Mouse (Mus musculus) limb, embryonic 12.5 days (tissue): ENCODE results near the gene Klhdc4. TPM values are rescaled to one million over a fixed set of nuclear protein-coding genes. Genes with fewer than 3 reads are reported as not detected.

Experiments
- ATAC-seq: fragments of 200-750 bp; cut with Nextera tagmentation; 2 replicates; pipeline ENCODE4 v1.8.0; 2017; ENCODE audit warnings: low read depth, moderate TSS enrichment; ENCODE audit not compliant: insufficient number of reproducible peaks, insufficient read depth, low FRiP score, low TSS enrichment
- H3K27ac ChIP-seq: fragments of 300-500 bp; sonication (generic); 2 replicates; pipeline ENCODE4 v1.5.1; 2016; ENCODE audit warnings: mild to moderate bottlenecking, moderate library complexity
- H3K27me3 ChIP-seq: fragments of 300-500 bp; sonication (generic); 2 replicates; pipeline ENCODE4 v1.6.1; 2016; ENCODE audit warnings: mild to moderate bottlenecking, moderate library complexity
- H3K36me3 ChIP-seq: fragments of 300-500 bp; sonication (generic); 2 replicates; pipeline ENCODE4 v1.6.1; 2016; ENCODE audit warnings: mild to moderate bottlenecking, moderate library complexity
- H3K4me1 ChIP-seq: fragments of 300-500 bp; sonication (generic); replicated peaks from 2 replicates; pipeline ENCODE4 v1.6.1; 2016
- H3K4me2 ChIP-seq: fragments of 300-500 bp; sonication (generic); 2 replicates; pipeline ENCODE4 v1.6.1; 2016; ENCODE audit warnings: mild to moderate bottlenecking, moderate library complexity
- H3K4me3 ChIP-seq: fragments of 300-500 bp; sonication (generic); replicated peaks from 2 replicates; pipeline ENCODE4 v1.5.1; 2016; ENCODE audit warnings: mild to moderate bottlenecking
- H3K9ac ChIP-seq: fragments of 300-500 bp; sonication (generic); replicated peaks from 2 replicates; pipeline ENCODE4 v1.6.1; 2016; ENCODE audit warnings: mild to moderate bottlenecking, moderate library complexity
- H3K9me3 ChIP-seq: fragments of 300-500 bp; sonication (generic); 2 replicates; pipeline ENCODE4 v1.6.1; 2016; ENCODE audit warnings: mild to moderate bottlenecking, moderate library complexity
- WGBS: fragments of 180-500 bp; shearing (Covaris S2); methylation state at CpG from one replicate; pipeline ENCODE4 v1.1.7; 2016; 5-methylcytosine and 5-hydroxymethylcytosine counted together
- polyA plus RNA-seq: library from polyadenylated mRNA; unstranded; fragments of >200 nt; fragmentation: Nextera tagmentation; extraction: Ambion mirVana; gene quantifications from 2 replicates; pipeline ENCODE4 v1.2.1, GENCODE M21; 2016

The Klhdc4 gene
- polyA plus RNA-seq, 1 experiment from 2014 or later: 49.9 TPM

DNA sequence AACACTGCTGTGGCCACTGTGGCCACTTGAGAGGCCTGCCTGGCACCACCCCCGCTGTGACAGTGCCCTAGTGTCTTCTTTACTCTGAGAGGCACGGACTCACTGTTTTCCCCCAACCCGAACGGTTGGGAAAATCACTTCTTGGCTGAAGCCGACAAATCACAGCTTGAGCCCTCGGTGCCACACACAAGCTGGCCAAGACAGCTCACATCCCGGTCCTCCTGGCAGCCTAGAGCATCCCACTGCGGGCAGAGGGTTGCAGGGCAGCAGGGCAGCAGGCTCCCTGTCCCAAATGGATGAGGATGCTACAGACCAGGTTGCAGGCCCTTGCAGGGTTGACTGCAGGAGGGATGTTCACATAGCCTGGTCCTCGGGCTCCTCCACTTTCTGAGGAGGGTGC lies 79.9 kb downstream of the Klhdc4 start:
- ATAC-seq: no peak
- Histone ChIP-seq H3K27ac (no peak overlapping the region), H3K27me3 (peaks cover 47% of the 10 kb centered on the region), H3K4me3 (no peak overlapping the region), H3K9me3 (peaks cover 12% of the 10 kb centered on the region), H3K4me2 (no peak overlapping the region), H3K9ac (no peak overlapping the region), H3K4me1 (no peaks in the 10 kb centered on the region), H3K36me3 (no peaks in the 10 kb centered on the region)
- 81% methylated on average over 9 of the region's 9 CpGs for WGBS

Other genes starting within 250 kb of the Klhdc4 start
- 186 and 190 TPM in 2 replicates for gene Map1lc3b, start 239.2 kb downstream of the Klhdc4 start, polyA plus RNA-seq
- 19.9 and 22.1 TPM in 2 replicates for gene Zcchc14, start 176.7 kb downstream of the Klhdc4 start, polyA plus RNA-seq
- 0.86 and 1.2 TPM in 2 replicates for gene Jph3, start 99.9 kb downstream of the Klhdc4 start, polyA plus RNA-seq
- gene Slc7a5, start 78.1 kb upstream of the Klhdc4 start, polyA plus RNA-seq: 13.4 and 18.2 TPM in 2 replicates
- gene Car5a, start 115.3 kb upstream of the Klhdc4 start, polyA plus RNA-seq: 0.18 and 0.51 TPM in 2 replicates
- 41.7 and 42.3 TPM in 2 replicates for gene Banp, start 120.2 kb upstream of the Klhdc4 start, polyA plus RNA-seq